Mouse (Mus musculus): ENCODE results near the gene Uqcr11. TPM values are rescaled to one million over a fixed set of nuclear protein-coding genes. Genes with fewer than 3 reads are reported as not detected.
A peak's percentile ranks its signal among the peaks of the same experiment; 100 is the strongest.

The Uqcr11 gene
- total RNA-seq, 2 experiments from 2014 or later: 404 to 413 TPM

- Histone ChIP-seq H3K27ac (no peak overlapping the region), H3K4me3 (no peak overlapping the region)
- TF ChIP-seq CTCF (conservative IDR thresholded peaks at IDR 0.05): no peak
- DNase-seq (ENCODE audit: low spot score in 2 of 2): no peak
These were observed 15.2 kb upstream of the Uqcr11 start for GRCm38 (mm10) chr10:80421651-80422472.

DNA sequence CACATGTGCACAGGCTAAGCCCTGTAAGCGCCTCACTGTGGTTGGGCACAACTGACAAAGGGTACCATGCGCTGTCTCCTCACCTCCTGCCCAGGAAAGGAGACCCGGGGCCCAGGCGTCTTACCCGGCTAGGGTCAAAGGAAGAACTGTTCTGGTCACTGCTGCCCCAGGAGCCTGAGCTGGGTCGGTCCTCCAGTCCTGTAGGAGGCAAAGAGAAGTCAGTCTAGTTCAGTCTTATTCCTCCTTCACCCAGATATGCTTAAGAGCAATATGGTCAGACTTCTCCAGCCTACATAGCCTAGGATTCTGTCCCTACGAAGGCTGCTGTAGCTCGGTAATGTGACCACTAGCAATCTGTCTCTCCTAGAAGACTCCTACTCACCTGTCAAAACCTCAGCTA, 14.6 kb upstream of the Uqcr11 start:
- DNase-seq (ENCODE audit: low spot score in 2 of 2): no peak
- no peak for TF ChIP-seq CTCF (conservative IDR thresholded peaks at IDR 0.05)
- Histone ChIP-seq H3K4me3 (no peak overlapping the region), H3K27ac (no peak overlapping the region)

GRCm38 (mm10) chr10:80420729-80421128, 14.1 kb upstream of the Uqcr11 start:
- Histone ChIP-seq H3K27ac (no peak overlapping the region), H3K4me3 (no peak overlapping the region)
- TF ChIP-seq CTCF (conservative IDR thresholded peaks at IDR 0.05): no peak
- no peak for DNase-seq (ENCODE audit: low spot score in 2 of 2)

- no peak for DNase-seq (ENCODE audit: low spot score in 2 of 2)
- no peak for TF ChIP-seq CTCF (conservative IDR thresholded peaks at IDR 0.05)
- no peak overlapping the region for H3K27ac ChIP-seq
- H3K4me3 ChIP-seq: no peak overlapping the region
These were observed 12.8 kb upstream of the Uqcr11 start for GRCm38 (mm10) chr10:80419419-80419818.

DNA sequence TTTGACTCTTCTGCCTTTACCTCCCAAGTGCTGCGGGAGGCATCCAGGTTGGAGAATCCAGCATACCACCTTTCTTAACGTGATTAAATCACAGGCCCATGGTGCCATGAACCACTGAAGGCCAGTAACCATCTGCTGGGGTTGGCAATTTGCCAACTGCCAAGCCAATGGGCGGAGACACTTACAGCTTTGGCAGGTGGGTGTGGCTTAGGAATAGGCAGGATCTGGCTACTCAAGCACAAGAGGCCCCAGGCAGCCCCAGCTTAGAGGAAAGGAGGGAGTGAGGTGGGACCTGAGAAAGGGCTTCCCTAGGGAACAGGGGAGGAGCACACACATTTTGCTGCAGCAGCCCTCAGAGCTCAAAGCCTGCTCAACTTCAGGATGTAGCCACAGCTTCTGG, 11.7 kb upstream of the Uqcr11 start:
- DNase-seq (ENCODE audit: low spot score in 2 of 2): no peak
- TF ChIP-seq CTCF (conservative IDR thresholded peaks at IDR 0.05): no peak
- Histone ChIP-seq H3K4me3 (no peak overlapping the region), H3K27ac (peak overlapping the region; percentile 23; the same call in 1 of the 2 replicates)

DNA sequence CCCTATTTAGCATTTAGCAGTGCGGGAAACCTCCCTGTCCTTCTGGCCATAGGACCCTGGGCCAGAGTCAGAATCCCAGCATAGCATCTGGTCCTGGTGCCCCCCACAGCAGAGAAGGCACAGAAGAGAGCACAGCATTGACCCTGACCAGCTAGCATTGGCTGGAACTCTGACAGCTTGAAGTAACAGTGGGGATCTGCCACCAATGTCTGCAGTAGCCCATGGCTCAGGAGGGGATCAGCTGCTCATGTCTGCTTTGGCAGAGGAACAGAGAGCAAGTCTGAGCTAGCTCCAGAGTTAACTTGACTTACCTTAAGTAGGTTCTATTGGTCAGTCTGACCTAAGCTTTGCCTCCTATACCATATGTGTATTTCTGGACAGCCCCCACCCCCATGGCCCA, 11.2 kb upstream of the Uqcr11 start:
- no peak for DNase-seq (ENCODE audit: low spot score in 2 of 2)
- Histone ChIP-seq H3K4me3 (no peak overlapping the region), H3K27ac (no peak overlapping the region)
- no peak for TF ChIP-seq CTCF (conservative IDR thresholded peaks at IDR 0.05)

DNA sequence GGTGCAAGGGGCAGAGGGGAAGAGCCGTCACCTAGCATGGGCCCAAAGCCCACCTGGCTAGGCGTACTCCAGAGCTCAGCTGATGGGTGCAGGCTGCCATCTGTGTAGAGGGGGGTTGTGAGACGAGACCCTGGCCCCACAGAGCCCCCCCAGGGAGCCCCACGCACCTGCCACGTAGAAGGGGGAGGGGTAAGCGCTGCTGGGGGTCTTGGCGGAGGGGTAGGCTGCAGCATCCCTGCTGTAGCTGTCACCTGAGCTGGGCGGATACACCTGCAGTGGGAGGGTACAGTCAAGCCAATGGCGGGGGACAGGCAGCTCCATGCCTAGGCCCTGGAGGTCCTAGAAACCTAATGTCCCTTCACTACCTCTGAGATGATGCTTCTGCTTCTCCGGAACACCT, 10.7 kb upstream of the Uqcr11 start:
- TF ChIP-seq CTCF (conservative IDR thresholded peaks at IDR 0.05): no peak
- Histone ChIP-seq H3K27ac (no peak overlapping the region), H3K4me3 (no peak overlapping the region)
- no peak for DNase-seq (ENCODE audit: low spot score in 2 of 2)

DNA sequence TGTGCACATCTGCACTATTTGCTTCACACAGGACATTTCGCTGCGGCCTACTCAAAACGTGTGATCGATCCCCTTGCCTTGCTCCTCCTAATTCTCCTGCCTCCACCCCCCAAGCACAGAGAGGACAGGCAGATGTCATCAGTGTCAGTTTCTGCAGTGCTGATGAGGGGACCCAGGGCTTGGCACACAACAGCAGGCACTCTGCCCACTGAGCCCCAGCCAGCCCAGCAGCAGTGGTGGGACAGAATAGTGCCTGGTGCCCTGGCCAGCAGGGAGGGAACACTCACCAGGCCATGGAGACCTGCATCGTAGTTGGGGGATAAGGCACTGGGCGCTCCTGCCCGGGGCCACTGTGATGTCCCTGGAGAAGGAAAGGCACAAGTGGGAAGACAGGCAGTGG, 8.9 kb upstream of the Uqcr11 start:
- no peak for TF ChIP-seq CTCF (conservative IDR thresholded peaks at IDR 0.05)
- DNase-seq (ENCODE audit: low spot score in 2 of 2): no peak
- Histone ChIP-seq H3K27ac (peak overlapping the region; percentile 87), H3K4me3 (no peak overlapping the region)

GRCm38 (mm10) chr10:80412656-80413541, 6.3 kb upstream of the Uqcr11 start:
- peak; percentile 79 to 82 for DNase-seq (ENCODE audit: low spot score in 2 of 2)
- H3K27ac ChIP-seq: peak overlapping the region; percentile 87
- TF ChIP-seq CTCF (conservative IDR thresholded peaks at IDR 0.05): no peak
- peak overlapping the region; percentile 6; the same call in 1 of the 2 replicates for H3K4me3 ChIP-seq

DNA sequence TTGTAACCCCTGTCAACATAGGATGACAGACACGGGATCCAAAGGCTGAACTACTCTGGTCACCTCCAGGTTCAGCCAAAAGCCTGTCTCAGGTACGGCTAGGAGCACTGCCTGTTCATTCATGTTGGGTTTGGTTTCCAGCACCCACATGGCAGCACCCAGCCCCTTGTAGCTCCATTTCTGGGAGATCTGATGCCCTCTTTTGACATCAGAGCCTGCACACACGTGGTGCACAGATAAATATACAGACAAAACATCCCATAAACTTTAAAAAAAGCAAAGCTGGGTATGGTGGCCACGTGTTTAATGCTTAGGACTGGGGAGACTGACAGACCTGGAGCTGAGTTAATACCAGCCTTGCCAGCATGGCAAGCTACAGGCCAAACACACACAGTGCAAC, 1.3 kb upstream of the Uqcr11 start:
- Histone ChIP-seq H3K4me3 (no peak overlapping the region), H3K27ac (peak overlapping the region; percentile 97; the same call in 1 of the 2 replicates)
- no peak for DNase-seq (ENCODE audit: low spot score in 2 of 2)
- no peak for TF ChIP-seq CTCF (conservative IDR thresholded peaks at IDR 0.05)

GRCm38 (mm10) chr10:80405481-80406173, 1.0 kb downstream of the Uqcr11 start:
- TF ChIP-seq CTCF (conservative IDR thresholded peaks at IDR 0.05): peak; percentile 45
- Histone ChIP-seq H3K27ac (peak overlapping the region; percentile 97), H3K4me3 (peak overlapping the region; percentile 58)
- DNase-seq (ENCODE audit: low spot score in 2 of 2): no peak

- Histone ChIP-seq H3K27ac (no peak overlapping the region), H3K4me3 (no peak overlapping the region)
- no peak for DNase-seq (ENCODE audit: low spot score in 2 of 2)
- TF ChIP-seq CTCF (conservative IDR thresholded peaks at IDR 0.05): peak; percentile 78
These were observed 3.5 kb downstream of the Uqcr11 start for GRCm38 (mm10) chr10:80403044-80403692.

Data from layer of hippocampus, adult 2 months (tissue).